Mouse (Mus musculus) testis, adult 2 months (tissue): ENCODE data around the gene Aff1.

ENCODE experiments used
- CTCF ChIP-seq: fragments of 200-500 bp; IDR thresholded peaks from 2 replicates; pipeline ENCODE4 v1.5.1; 2012; ENCODE audit warnings: low read depth, mild to moderate bottlenecking, inconsistent platforms, low read length, moderate library complexity; ENCODE audit not compliant: control insufficient read depth, insufficient read depth, insufficient replicate concordance
- POLR2A ChIP-seq: fragments of 200-500 bp; IDR thresholded peaks from 2 replicates; pipeline ENCODE4 v1.6.1; 2012; ENCODE audit warnings: low read depth, mild to moderate bottlenecking, inconsistent platforms, low read length, moderate library complexity; ENCODE audit not compliant: control insufficient read depth

- TF ChIP-seq CTCF (no peak), POLR2A (no peak)
Observed at GRCm38 (mm10) chr5:103765356-103765755, 73.2 kb downstream of the Aff1 start.
